Mouse (Mus musculus) cerebellum, adult 2 months (tissue): Measurements from ENCODE around the gene Hdc. TPM values are rescaled to one million over a fixed set of nuclear protein-coding genes. Genes with fewer than 3 reads are reported as not detected.

Experiments
- DNase-seq, 2 experiments: peaks; one replicate each; pipeline ENCODE4 v3.0.0; 2021
- H3K27ac ChIP-seq: fragments of 200-500 bp; 2 replicates; pipeline ENCODE4 v1.5.1; 2012; ENCODE audit warnings: low read length, control low read depth, inconsistent platforms; ENCODE audit not compliant: insufficient read depth
- H3K27me3 ChIP-seq: fragments of 200-500 bp; 2 replicates; pipeline ENCODE4 v1.6.1; 2012; ENCODE audit warnings: inconsistent platforms, mild to moderate bottlenecking, low read length, moderate library complexity; ENCODE audit not compliant: control insufficient read depth, insufficient read depth
- H3K4me1 ChIP-seq: fragments of 200-500 bp; 2 replicates; pipeline ENCODE4 v1.6.1; 2011; ENCODE audit warnings: low read length; ENCODE audit not compliant: control insufficient read depth, insufficient read depth
- H3K4me3 ChIP-seq: fragments of 200-500 bp; replicated peaks from 2 replicates; pipeline ENCODE3; 2011; ENCODE audit warnings: mild to moderate bottlenecking, low read depth, low read length, control low read depth; ENCODE audit not compliant: insufficient read depth
- CTCF ChIP-seq: fragments of 200-500 bp; IDR thresholded peaks from 2 replicates; pipeline ENCODE4 v1.5.1; 2011; ENCODE audit warnings: low read depth, mild to moderate bottlenecking, control low read depth, low read length, moderate library complexity, borderline replicate concordance; ENCODE audit not compliant: insufficient read depth
- POLR2A ChIP-seq: fragments of 200-500 bp; IDR thresholded peaks from 2 replicates; pipeline ENCODE4 v1.6.1; 2011; ENCODE audit warnings: low read length, control low read depth, borderline replicate concordance; ENCODE audit not compliant: insufficient read depth
- WGBS: fragments of 180-500 bp; shearing (Covaris S2); methylation state at CpG from one replicate; pipeline ENCODE4 v1.1.7; 2018; 5-methylcytosine and 5-hydroxymethylcytosine counted together
- polyA plus RNA-seq: library from polyadenylated mRNA; depleted of rRNA; stranded (reverse); fragments of >200 nt; gene quantifications from 2 replicates; pipeline ENCODE4 v1.2.3, GENCODE M21; 2012

The Hdc gene
- polyA plus RNA-seq, 1 experiment, result 6.6 TPM

- TF ChIP-seq CTCF (0 out of 2 replicates have a peak, but pooled peaks have one; percentile 3), POLR2A (no peak)
- no peak for DNase-seq
- no peaks in the 10 kb centered on the region for H3K27me3 ChIP-seq
- WGBS, result 37% methylated on average over 2 of the region's 2 CpGs
- H3K4me3 ChIP-seq, result no peak overlapping the region
- no peaks in the 10 kb centered on the region for H3K4me1 ChIP-seq
- H3K27ac ChIP-seq, result no peak overlapping the region
Measured at GRCm38 (mm10) chr2:126598359-126598758, 20.7 kb downstream of the Hdc start.

- TF ChIP-seq POLR2A, result no peak
- no peak for TF ChIP-seq CTCF
- 72% methylated on average over 20 of the region's 20 CpGs for WGBS
- Histone ChIP-seq H3K4me1 (no peaks in the 10 kb centered on the region), H3K27me3 (no peaks in the 10 kb centered on the region), H3K4me3 (no peak overlapping the region), H3K27ac (no peak overlapping the region)
- DNase-seq, result no peak
Measured at GRCm38 (mm10) chr2:126597279-126598241, 21.5 kb downstream of the Hdc start.

- Histone ChIP-seq H3K27me3 (no peaks in the 10 kb centered on the region), H3K27ac (no peak overlapping the region), H3K4me1 (no peaks in the 10 kb centered on the region), H3K4me3 (no peak overlapping the region)
- WGBS, result 90% methylated on average over 7 of the region's 7 CpGs
- TF ChIP-seq POLR2A (no peak), CTCF (no peak)
- DNase-seq, result no peak
Measured at GRCm38 (mm10) chr2:126596347-126597072, 22.6 kb downstream of the Hdc start.

GRCm38 (mm10) chr2:126593831-126594610, 25.1 kb downstream of the Hdc start:
- H3K27ac ChIP-seq, result no peak overlapping the region
- peak overlapping the region; percentile 37 for H3K4me3 ChIP-seq
- no peaks in the 10 kb centered on the region for H3K4me1 ChIP-seq
- peak; percentile 61 to 70 for DNase-seq
- WGBS, result 20% methylated on average over 26 of the region's 26 CpGs
- no peaks in the 10 kb centered on the region for H3K27me3 ChIP-seq
- TF ChIP-seq CTCF (peak; percentile 88), POLR2A (no peak)

GRCm38 (mm10) chr2:126591304-126591703, 27.8 kb downstream of the Hdc start:
- Histone ChIP-seq H3K4me1 (no peaks in the 10 kb centered on the region), H3K27me3 (no peaks in the 10 kb centered on the region), H3K27ac (no peak overlapping the region), H3K4me3 (no peak overlapping the region)
- DNase-seq, result no peak
- 86% methylated on average over 4 of the region's 4 CpGs for WGBS
- TF ChIP-seq CTCF (no peak), POLR2A (no peak)

DNA sequence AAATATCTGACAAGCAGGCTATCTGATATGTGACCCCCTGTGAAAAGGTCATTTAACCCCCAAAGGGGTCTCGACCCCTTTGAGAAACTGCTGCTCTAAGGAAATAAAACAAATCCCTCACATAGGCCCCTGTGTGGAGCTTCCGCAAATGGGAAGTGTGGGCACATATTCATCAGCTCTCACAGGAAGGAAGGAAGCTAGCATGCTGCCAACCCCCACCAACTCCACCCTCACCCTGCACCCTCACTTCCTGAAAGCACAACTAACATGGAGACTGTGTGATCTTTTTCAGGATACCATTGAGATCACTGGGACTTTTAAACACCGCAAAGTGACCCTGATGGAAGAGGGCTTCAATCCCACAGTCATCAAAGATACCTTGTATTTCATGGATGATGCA, 31.6 kb downstream of the Hdc start:
- no peak overlapping the region for H3K4me3 ChIP-seq
- H3K27ac ChIP-seq, result no peak overlapping the region
- no peaks in the 10 kb centered on the region for H3K27me3 ChIP-seq
- DNase-seq, result no peak
- 91% methylated on average over 3 of the region's 3 CpGs for WGBS
- H3K4me1 ChIP-seq, result no peaks in the 10 kb centered on the region
- TF ChIP-seq CTCF, result no peak
- no peak for TF ChIP-seq POLR2A

GRCm38 (mm10) chr2:126584621-126585369, 34.3 kb downstream of the Hdc start:
- TF ChIP-seq CTCF (no peak), POLR2A (no peak)
- Histone ChIP-seq H3K27me3 (no peaks in the 10 kb centered on the region), H3K4me1 (no peaks in the 10 kb centered on the region), H3K27ac (no peak overlapping the region), H3K4me3 (no peak overlapping the region)
- DNase-seq, result no peak
- WGBS, result 83% methylated on average over 8 of the region's 8 CpGs
